Mouse (Mus musculus): ENCODE measurements at regions not wholly inside any gene's neighbourhood (a gene's known extent, or its start where the extent isn't known, plus 50 kb on each side); places are given as distances from the start of the nearest gene placed in this dataset.
A peak's percentile ranks its signal among the peaks of the same experiment; 100 is the strongest.

DNA sequence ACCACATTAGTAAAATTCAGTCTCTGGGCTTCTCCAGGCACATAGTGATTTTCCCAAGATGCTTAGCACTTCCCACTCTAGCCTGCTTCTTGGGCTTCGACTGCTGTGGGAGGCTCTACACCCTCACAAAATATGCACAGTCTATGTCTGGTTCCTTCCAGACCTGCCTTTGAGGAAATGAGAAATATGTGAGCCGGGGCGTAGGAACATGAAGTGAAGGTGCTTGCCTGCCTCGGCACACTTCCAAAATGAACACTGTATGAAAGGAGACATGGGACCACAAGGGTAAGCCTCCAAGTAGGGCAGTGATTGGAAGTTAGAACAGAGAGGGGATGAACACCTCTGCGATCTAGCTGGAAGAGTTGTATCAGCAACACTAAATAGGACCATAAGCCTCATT is 54.5 kb downstream of the Gm10260 start:
- no peak for DNase-seq

DNA sequence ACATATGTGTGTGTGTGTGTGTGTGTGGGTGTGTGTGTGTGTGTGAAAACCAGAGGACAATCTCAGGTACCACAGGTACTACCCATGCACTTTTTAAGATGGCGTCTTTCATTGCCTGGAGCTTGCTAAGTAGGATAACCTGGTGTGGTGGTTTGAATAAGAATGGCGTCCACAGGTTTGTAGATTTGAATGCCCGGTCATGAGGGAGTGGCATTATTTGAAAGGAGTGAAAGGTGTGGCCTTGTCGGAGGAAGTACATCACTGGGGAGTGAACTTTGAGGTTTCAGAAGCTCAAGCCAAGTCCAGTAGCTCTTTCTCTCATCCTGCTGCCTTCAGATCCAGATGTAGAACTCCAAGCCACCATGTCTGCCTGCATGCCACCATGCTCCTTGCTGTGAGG is 55.9 kb downstream of the Gm10260 start:
- no peak for DNase-seq

DNA sequence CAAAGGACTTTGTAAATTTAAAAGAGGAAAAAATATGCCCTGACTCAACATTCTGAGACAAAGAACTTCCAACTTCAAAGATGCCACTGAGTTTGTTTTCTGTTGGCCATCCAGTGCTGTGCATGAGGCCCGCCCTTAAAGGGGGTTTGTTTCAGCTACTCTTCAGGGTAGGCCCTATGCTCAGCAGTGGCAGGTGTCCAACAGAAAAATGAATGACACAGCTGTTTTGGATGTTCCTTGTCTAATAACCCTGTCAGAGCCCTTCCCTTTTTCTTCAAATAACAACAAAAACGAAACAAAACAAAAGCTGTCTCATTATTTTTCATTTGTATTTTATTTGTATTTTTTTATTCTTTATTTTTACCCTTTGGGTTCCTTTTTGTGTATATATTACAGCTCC is 61.5 kb downstream of the Gm10260 start:
- DNase-seq, result no peak

DNA sequence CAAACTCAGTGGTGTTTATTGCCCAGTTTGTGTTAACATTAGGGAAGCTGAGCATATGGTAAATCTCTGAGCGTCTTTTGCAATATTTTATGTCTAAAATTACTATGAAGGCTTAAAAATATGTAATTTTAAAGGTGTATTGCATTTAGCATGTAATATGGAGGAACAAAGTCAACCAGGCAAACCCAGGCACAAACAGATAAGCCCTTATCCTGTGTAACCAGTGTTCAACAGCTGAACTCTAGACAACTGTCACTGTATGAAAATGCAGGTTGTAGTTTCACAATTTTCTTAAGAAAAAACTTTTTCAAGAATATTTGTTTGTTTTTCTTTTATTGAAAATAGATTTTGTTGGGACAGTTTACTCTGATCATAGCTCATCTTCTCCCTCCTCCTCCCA is 62.1 kb downstream of the Gm10260 start:
- no peak for DNase-seq

DNA sequence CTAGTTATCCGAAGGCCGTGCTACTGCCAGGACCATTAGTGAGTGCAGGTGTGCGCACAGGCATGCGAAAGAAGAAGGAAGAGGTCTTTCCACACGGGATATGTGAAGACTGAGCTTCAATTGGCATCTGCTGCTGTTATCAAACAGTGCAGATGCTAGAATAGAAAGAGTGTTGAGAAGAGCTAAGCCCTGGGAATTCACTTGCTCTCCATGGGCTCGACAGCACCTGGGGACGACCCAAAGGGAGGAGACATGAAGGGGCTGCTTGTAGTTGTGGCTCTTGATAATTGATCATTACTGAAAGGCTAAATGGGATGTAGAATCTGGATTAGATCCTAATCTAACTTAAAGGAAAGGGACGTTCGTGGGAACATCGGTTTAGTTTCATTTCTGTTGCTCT is 63.2 kb downstream of the Gm10260 start:
- no peak for DNase-seq

DNA sequence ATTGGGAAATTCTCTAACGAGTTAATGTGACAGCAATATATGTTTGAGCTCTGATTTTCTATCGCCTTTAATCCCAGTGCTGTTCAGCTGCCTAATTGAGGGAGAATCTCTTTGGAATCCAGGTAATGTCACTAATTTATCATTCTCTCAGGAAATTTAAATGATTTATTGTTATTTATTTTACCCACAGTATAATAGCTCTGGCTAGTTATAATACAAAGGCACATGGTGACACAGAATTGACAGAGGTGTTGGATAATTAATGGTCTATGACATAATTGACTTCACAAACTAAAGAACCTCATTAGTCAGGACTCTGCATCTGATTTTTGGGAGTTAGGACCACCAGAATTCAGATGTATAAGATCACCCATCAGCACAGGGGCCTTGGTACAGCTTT is 65.4 kb downstream of the Gm10260 start:
- no peak for DNase-seq

DNA sequence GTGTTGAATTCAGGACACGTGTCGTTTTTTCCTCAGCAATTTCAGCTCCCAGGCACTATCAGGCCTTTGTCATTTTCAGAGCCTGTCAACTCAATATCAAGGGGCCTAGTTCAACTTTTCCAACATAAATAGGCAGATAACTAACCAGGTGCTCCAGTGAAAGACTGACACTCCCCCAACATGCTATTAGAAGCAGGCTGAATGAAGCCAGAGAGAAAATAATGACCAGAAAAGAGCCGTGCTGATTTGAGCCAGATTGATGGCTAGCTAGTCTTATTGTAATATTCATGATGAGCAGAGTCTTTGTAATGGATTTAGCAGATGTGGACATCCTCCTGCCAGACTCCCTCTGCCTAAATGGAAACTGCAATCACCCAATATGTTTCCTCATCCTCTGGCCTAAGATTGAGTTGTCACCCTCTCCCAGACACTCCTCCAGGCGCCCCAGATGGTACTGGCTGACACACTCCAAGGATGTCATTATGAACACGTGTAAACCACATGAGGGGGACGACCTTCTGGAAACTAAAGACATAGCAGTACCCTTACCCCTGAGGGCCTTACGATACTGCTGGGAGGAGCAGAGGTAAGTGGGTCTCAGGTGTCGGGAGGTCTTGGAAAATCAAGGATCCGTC is 66.0 kb downstream of the Gm10260 start:
- DNase-seq, result no peak

DNA sequence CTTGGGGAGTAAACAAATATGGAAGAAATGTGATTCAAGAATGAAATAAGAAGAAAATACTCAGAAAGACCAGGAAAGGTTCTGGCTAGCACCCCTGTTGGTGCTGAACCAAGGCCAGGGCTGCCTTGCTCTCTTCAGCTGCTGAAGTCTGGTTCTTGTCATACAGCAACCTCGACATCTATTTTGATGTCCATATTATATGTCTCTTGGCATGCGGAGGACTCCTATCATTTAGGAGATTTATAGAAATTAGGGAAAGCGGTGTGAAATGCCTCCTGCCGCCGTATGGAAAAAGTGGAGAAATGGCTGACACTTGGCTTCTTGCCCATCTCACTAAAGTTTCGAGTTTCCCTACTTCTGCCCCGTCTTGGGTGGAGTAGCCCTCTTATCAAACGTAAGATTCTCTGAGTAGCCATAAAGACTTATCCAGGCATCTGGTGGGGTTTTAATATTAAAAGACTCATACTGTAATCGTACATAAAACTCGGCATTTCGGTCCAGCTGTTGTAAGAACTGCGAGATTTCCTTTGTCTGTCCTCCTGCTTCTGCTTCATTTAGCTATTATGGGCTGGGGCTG is 72.0 kb downstream of the Gm10260 start:
- no peak for DNase-seq

DNA sequence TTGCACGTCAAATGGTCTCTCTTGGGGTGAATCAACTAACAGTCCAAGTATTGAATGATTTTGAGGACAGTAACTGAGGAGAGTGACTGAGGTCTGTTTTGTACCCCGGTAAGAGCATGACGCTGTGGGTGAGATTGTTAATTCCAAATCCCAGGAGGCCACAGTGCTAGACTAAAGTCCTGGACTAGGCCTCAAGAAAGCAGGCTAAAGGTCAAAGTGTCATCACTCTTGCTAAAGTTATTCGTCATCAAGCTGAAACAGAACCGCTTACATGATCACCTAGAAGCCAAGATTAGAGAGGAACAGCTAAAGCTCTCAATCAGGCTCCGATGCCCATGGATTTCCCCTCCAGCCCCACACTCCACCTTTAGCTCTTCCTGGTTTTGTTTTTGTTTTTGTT is 76.6 kb downstream of the Gm10260 start:
- no peak for DNase-seq

DNA sequence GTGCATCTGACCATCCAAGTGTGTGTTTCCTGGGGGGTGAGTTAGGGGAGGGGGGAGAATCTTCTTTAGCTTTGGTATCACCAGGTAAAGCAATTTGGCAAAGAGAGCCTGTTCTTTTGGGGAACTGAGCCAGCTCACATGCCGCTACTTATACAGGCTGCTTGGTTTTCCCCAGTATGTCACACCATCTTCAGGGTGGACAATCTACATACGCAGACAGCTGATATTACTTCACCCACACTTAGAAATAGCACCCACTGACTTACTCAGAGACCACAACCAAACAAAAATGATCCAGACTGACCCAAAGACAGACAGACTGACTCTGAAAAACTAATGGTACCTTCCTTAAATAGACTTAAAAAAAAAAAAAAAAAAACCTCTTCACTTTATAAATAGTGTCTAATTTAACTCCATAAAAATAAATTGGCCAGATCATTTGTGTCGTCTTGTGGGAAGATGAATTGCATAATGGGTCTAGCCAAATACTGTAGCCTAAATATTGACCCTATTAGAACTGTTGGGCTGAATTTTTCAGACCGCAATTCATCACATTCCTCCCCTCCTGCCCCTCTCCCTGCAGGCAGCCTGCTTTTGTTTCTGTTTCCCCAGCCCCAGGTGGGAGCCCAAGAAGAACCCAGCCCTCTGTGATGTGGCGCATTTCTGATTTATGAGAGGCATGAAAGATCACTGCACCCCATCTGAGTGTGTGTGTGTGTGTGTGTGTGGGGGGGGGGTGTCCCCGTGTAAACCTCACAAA is 79.0 kb downstream of the Gm10260 start:
- DNase-seq, result no peak

DNA sequence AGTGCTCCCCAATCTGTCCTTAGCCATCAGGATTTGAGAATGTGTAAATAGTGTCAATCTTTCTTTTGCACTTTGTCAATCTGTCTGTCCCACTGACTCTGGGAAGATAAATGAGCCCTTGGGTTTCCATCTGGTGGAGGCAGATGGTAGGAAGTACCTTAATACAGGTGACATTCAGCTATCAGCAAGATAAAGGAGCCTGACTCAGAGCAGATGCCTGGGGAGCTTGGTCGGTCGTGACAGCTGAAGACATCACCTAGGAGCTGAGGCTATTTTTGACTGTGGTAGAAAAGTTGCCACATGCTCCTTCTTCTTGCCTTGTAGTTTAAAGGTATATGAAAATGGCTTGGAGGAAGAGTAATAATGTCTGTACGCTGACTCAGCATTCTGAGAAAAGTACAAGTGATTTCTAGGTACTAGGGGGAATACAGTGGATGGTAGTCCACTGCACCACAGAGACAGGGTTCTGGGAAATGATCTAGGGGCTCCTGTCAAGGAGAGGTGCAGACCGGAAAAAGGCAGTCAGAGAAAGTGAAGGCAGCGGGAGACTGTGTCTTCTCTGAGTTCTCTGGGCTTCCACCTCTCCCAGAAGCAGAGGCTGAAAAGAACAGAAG is 80.0 kb downstream of the Gm10260 start:
- no peak for DNase-seq

DNA sequence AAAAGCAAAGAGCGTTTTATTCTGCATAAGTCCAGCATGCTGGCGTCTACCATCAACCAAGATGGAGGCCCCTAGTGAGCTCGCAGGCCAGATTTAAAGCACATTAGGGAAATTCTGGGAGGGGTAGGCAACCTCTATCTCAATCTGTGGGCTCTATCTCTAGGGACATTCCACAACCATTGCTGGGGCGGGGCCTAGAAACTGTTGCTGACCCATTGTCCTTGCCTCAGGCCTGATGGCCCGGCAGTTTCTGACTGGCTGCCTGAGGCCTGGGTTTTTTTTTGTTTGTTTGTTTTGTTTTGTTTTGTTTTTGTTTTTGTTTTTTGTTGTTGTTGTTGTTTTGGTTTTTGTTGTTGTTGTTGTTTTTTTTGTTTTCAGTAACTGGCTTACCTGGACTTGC is 81.4 kb downstream of the Gm10260 start:
- DNase-seq, result no peak

DNA sequence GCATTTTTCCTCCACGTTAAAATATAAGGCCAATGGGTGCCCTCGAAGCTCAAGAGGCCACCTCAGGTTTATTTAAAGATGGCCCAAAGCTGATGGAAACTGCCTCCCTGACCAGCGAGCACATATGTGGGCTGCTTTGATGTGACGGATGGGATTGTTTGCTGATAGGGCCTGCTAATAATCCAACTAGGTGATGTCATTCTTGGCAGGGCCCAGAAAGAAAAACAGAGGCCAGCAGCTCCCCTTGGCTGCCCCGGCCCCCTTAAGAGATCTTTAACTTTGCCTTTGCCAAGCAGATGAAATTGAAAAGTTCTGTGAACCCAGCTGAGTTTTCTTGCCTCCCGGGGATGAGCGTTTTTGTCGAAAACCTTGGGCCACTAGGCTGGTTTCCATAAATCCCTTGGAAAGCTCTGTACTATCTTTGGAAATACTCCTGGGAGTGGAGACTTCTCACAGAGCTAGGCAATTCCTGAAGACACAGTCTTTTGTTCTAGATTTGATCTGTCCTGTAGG is 83.8 kb downstream of the Gm10260 start:
- peak; percentile 11 for DNase-seq

DNA sequence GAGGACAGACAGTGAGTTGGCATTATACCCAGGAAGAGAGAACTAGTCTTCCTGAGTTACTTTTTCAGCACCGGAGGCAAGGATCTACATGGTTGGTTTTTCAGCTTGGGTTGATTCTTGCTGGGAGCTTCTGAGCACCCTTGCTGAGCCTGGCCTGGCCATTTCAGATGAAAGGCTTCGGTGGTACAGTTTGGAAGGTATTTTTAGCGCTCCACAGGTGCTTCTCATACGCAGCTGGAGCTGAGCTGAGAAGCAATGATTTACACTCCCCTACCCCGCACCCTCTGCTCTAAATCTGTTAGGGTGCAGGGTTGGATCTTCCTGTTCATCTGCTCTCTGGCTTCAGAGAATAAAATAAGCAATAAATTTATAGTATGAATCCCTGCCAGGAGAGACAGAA is 87.3 kb downstream of the Gm10260 start:
- DNase-seq, result no peak

DNA sequence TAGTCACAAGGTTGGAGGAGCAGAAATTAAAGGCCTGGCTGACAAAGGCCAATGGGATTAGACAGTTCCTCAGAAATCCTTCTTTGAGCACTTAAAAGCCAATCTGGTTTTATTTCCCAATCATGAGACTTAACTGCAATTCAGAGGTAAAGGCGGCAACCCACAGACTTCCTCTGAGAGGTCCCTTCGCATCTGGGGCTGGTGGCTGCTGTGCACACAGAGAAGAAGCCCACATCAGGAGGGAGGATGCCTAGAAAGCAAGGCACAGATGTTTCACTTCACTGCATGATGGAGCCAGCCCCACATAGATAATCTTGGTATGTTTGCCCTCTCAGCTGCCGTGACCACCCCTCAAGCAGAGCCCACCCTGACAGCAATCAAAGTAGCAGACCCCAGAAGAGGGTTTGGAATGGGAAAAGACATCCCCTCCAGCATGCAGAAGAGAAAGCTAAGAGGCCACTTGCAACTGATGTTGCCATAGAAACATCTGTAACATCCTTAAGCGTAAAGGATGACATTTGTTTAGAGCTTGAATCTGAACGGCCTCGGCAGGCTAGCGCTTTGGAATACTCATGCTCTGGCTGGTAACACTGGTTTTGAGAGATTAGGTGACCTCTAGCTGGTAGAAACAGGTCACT is 88.3 kb downstream of the Gm10260 start:
- no peak for DNase-seq

DNA sequence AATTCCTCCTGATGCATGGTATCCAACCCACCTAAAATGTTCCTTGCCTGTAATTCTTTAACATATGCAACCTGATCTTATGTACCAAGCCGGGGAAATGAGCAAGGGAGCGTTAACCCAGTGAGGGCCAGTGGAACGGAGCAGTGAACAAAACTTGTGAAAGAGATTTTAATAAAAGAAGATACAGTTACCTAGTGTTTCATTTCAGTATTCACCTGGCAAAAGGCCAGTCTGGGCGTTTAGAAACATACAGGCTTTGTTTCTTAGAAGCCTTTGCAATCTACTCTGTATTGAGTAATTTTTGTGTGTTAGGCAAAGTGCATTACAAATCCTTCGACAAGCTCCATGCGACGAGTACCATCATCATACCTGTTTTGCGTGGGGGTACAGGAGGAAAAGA is 91.1 kb downstream of the Gm10260 start:
- DNase-seq, result no peak

DNA sequence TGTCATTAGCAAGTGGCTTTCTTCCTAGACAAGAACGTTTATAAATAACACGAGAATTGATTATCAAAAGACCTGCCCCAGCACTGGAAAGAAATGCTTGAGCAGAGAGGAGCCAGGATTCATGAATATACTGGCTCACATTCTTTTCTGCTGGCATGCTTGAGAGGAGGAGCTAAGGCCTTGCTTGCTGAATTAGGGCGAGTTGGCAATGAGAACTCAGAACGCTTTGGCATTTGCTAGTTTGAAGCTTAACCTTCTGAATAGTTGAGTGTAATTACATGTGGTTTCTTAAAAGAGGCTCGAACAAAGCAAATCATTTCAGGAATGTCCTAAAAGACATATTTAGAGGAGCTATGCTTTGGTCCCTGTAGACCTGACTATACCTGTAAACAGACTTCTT is 91.5 kb downstream of the Gm10260 start:
- DNase-seq, result peak; percentile 12

DNA sequence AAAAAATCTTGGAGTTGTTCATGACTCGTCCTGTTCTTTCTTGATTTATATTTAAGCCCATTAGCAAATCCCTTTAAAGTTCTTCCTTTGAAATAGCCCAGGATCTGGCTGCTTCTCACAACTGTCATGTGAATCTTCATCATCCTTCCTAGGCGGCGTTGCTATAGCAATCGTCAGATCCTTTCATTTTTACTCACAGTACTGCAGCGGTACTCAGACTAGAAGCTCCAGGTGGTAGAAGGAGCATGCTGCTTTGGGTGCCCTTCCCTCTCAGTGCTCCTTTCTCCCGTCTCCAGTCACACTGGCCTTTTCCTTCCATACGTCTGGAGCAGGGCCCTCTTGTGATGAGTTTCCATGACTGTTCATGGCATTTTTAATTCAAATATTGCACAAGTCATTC is 93.1 kb downstream of the Gm10260 start:
- no peak for DNase-seq

DNA sequence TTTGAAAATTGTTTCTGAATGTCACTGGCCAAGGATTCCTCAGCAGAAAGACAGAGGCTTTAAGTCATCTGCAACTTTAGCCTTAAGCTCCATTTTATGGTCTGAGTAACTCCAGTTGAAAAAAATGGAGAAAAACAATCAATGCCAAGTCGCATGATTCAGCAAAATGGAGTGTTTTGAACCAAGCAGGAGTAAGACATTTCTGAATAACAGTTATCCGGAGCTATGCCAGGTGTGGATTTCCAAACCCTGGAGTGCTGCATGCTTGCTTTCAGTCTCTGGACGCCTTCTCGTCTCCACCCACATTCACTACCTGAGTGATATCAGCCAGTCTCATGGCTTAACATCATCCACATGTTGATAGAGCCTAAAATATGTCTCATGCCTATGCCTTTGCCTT is 93.7 kb downstream of the Gm10260 start:
- no peak for DNase-seq

DNA sequence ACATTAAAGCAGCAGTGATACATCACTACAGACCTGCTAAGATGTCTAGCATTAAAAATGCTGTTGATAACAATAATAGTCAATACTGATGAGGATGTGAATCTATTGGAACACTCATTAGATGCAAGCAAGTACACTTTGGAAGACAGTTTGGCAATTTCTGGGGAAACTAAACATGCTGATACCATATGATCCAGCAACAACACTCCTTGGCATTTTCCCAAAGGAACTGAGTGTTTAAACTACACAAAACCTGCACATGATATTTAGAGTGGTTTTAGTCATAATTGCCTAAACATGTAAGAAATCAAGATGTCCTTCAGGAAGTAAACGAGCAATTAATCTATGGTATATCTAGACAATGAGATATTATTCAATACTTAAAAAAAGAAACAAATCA is 95.2 kb downstream of the Gm10260 start:
- DNase-seq, result no peak

DNA sequence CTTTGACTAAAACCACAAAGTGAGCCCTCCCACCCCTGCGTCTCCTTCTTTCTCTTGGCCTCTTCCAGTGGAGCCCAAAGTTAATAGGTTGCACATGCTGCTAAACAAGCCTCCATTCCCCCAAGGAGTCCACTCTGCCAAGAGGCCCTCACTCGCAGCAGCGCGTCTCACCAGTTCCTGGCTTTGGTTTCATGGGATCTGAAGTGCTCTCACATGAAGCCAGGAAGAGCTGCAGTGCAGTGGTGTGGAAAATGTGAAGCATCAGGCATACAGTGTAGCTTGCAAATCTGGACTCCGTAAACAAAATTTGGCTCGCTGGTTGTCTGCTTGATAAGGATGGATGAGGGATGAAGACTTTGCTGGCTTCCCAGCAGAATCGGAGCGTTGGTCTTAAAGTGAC is 97.7 kb downstream of the Gm10260 start:
- peak; percentile 64 for DNase-seq

DNA sequence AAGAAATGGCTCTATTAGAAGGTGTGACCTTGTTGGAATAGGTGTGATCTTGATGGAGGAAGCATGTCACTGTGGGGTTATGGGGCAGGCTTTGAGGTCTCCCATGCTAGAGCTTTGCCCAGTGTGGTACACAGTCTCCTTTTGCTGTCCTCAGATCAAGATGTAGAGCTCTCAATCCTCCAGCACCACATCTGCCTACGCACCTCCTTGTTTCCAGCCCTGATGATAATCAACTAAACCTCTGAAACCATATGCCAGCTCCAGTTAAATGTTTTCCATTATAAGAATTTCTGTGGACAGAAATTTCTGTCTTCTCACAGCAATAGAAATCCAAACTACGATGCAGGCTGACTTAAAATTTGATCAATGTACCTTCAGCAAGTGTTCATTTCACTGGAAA is 103.8 kb downstream of the Gm10260 start:
- DNase-seq, result no peak

DNA sequence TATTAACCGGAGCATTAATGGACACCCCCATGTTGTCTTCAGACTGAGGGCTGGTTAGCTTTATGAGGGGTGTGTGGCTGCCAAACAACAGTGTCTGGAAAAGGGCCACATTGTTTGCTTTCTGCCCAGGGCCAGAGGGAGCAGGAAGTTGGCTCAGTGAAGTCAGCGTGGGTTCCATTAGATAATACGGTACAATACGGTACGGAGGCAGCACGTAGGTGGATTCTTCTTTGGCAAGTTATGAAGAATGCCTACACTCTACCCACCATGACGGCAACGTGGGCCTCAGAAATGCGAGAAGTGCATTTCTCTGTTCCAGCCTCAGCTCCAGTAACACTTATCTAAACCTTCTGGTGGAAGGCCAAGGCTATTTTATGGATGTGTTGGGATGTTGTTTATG is 108.2 kb downstream of the Gm10260 start:
- DNase-seq, result peak; percentile 24
